Mouse (Mus musculus): Measurements from ENCODE around the gene 2900011O08Rik. TPM values are rescaled to one million over a fixed set of nuclear protein-coding genes. Genes with fewer than 3 reads are reported as not detected.
A peak's percentile ranks its signal among the peaks of the same experiment; 100 is the strongest.

2900011O08Rik gene
- total RNA-seq, 2 experiments from 2014 or later, result not detected

- intact Hi-C loops (cut with DNase I), result no loop called here
- Histone ChIP-seq H3K4me3 (no peak overlapping the region), H3K27ac (no peak overlapping the region)
- no peak for DNase-seq
- no peak for TF ChIP-seq CTCF (IDR thresholded peaks at IDR 0.05)
These were observed 151.7 kb downstream of the 2900011O08Rik start for GRCm38 (mm10) chr16:14137976-14138561.

- TF ChIP-seq CTCF (IDR thresholded peaks at IDR 0.05), result no peak
- no peak for DNase-seq
- Histone ChIP-seq H3K27ac (no peak overlapping the region), H3K4me3 (no peak overlapping the region)
- intact Hi-C loops (cut with DNase I), result no loop called here
These were observed 152.7 kb downstream of the 2900011O08Rik start for GRCm38 (mm10) chr16:14139106-14139505.

DNA sequence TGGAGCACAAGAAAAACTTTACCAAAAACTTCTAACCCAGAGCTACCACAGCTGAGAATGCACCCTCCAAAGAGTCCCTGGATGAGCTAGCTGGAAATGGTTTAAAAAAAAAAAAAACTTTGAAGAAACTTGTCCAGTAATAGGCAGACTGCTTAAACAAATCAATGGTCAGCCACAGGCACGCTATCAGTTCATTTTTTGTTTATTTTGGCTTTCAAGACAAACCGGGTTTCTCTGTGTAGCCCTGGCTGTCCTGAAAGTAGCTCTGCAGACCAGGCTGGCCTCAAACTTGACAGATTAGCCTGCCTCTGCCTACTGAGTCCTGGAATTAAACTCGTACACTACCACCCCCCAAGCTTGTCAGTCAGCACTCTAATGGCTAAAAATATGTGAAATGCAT is 156.9 kb downstream of the 2900011O08Rik start:
- no peak overlapping the region for H3K27ac ChIP-seq
- no peak for TF ChIP-seq CTCF (IDR thresholded peaks at IDR 0.05)
- intact Hi-C loops (cut with DNase I), result loop anchor here (10.0 kb wide), 1 partner anchor 52 kb away; no protein-coding TSS in a partner anchor
- H3K4me3 ChIP-seq, result no peak overlapping the region
- no peak for DNase-seq

- TF ChIP-seq CTCF (IDR thresholded peaks at IDR 0.05), result peak; percentile 25; the same call in 1 of the 2 replicates
- Histone ChIP-seq H3K4me3 (no peak overlapping the region), H3K27ac (no peak overlapping the region)
- DNase-seq, result no peak
- intact Hi-C loops (cut with DNase I), result loop anchor here (10.0 kb wide), 1 partner anchor 47 kb away; no protein-coding TSS in a partner anchor
These were observed 161.3 kb downstream of the 2900011O08Rik start for GRCm38 (mm10) chr16:14147712-14148111.

Small RNA genes lying within 50 kb of the gene (microRNA-seq; reads per million reads assigned to microRNA genes)
- gene Gm27671, result not detected

Other genes with a start within 250 kb of the 2900011O08Rik start
- gene Rrn3, start 205.9 kb upstream of the 2900011O08Rik start, total RNA-seq (2021), result 10 to 100 TPM; 37.0 to 37.3 TPM
- gene Ntan1, start 167.8 kb upstream of the 2900011O08Rik start, total RNA-seq (2021), result 10 to 100 TPM; 42.8 to 44.8 TPM
- gene Pdxdc1, start 83.5 kb upstream of the 2900011O08Rik start, total RNA-seq (2021), result 10 to 100 TPM; 48.1 to 53.4 TPM
- 1 to 10 TPM in 1 of 2 experiments, under 1 TPM in 1; 0.92 to 1.1 TPM for gene Mpv17l, start 83.4 kb upstream of the 2900011O08Rik start, total RNA-seq (2021)
- not detected for gene Ifitm7, start 284 bp downstream of the 2900011O08Rik start, total RNA-seq (2021)
- gene Nde1, start 176.7 kb downstream of the 2900011O08Rik start, total RNA-seq (2021), result 10 to 100 TPM; 29.9 to 32.2 TPM
- gene Marf1, start 176.7 kb downstream of the 2900011O08Rik start, total RNA-seq (2021), result 10 to 100 TPM; 20.9 to 25.6 TPM

Data from gastrocnemius, adult 2 months (tissue).